Mouse (Mus musculus) layer of hippocampus, adult 2 months (tissue): ENCODE measurements around the gene Rtkn. TPM values are rescaled to one million over a fixed set of nuclear protein-coding genes. Genes with fewer than 3 reads are reported as not detected.

Experiments
- DNase-seq, 2 experiments: peaks; one replicate each; pipeline ENCODE4 v3.0.0; 2022; ENCODE audit warnings: low spot score in 2 of 2
- H3K27ac ChIP-seq: fragments of 200-600 bp; 2 replicates; pipeline ENCODE4 v1.8.1; 2022
- H3K4me3 ChIP-seq: fragments of 200-600 bp; 2 replicates; pipeline ENCODE4 v1.8.1; 2022; ENCODE audit warnings: mild to moderate bottlenecking
- CTCF ChIP-seq: fragments of 200-600 bp; conservative IDR thresholded peaks from 2 replicates; pipeline ENCODE4 v1.8.1; 2022; ENCODE audit warnings: antibody characterized with exemption, mild to moderate bottlenecking, moderate library complexity
- total RNA-seq, 2 experiments: library from RNA; stranded (reverse); gene quantifications; 2 replicates each; pipeline ENCODE4 v1.2.3; 2021

Gene Rtkn
- total RNA-seq, 2 experiments from 2014 or later, result 80.0 to 84.0 TPM

DNA sequence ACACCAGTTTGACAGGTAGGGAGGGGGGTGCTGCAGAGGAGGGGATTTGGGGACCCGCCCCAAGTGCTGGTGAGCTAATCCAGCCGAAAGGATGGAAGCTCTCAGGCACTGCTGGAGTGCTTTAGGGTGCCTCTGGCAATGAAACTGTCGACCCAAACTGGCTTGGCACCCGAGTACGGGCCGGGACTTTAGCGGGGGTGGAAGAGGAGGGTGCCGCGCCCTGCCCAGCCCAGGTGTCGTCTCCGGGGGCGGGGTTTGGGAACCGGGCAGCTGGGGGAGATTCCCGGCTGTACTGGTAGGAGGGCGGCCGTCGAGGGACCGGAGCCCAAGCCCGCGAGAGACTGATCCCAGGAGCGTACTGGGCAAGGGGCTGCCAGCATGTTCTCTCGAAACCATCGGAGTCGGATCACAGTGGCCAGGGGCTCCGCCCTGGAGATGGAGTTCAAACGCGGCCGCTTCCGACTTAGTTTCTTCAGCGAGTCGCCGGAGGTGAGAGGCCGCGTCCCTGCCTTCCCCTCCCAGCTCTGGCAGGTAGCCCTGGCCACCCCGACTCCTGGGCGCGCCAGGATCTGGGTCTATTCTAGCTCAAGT lies 403 bp downstream of the Rtkn start:
- Histone ChIP-seq H3K4me3 (peak overlapping the region; percentile 41), H3K27ac (peak overlapping the region; percentile 73; the same call in 1 of the 2 replicates)
- no peak for TF ChIP-seq CTCF
- DNase-seq, result no peak

DNA sequence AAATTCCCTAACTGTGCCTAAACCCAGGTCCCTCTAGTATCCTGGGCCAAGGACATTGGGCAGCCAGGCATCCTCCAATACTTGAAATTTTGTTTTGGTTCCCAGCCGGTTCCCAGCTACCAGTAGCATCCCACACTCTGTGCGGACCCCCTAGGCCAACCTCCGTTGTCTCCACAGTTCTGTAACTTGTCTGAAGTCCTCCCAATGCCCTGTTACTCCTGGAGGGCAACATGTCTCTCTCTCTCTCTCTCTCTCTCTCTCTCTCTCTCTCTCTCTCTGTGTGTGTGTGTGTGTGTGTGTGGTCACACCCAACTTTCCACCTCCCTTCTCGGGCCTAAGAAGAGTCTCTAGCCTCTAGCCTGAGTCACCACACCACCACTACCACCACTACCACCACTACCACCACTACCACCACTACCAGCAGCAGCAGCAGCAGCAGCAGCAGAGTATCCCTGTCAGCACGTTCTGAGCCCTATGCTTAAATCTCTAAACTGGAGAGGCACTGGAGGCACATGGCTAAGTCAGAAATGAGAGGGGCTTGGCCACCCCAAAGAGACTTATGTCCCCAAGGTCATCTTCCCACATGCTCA lies 1.1 kb downstream of the Rtkn start:
- Histone ChIP-seq H3K4me3 (peak overlapping the region; percentile 52), H3K27ac (peak overlapping the region; percentile 93)
- DNase-seq, result no peak
- no peak for TF ChIP-seq CTCF

DNA sequence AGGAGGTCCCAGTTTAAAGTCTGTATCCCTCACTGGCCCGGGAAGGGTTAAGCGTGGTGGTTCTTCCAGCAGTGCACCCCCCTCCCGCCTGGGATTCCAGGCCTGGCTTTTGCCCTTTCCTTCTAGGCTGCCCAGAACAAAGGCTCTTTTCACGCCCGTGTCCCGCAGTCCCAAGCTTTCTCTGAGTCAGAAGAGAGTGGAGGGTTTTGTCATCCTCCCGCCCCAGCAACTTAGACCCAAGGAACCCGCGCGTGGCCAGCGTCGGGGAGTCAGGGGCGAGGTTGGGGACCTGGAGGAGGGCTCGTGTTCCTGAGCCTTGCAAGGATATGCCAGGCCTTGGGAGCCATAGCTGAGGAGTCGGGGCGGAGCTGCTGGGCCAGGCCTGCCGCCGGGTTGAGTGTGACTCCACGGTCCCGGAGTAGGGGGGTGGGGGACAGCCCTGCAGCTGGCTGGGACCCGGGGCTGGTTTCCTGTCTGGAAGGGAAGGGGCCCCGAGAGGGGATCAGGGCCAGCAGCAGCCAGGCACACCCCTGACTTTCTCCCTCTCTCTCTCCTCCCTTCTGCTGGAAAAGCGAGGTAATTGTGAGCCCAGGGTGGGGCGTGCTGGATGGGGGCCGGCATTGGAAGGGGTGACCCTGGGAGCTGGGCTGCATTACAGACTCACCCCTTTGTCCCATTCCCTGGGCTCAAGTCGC lies 1.8 kb downstream of the Rtkn start:
- no peak for TF ChIP-seq CTCF
- no peak for DNase-seq

DNA sequence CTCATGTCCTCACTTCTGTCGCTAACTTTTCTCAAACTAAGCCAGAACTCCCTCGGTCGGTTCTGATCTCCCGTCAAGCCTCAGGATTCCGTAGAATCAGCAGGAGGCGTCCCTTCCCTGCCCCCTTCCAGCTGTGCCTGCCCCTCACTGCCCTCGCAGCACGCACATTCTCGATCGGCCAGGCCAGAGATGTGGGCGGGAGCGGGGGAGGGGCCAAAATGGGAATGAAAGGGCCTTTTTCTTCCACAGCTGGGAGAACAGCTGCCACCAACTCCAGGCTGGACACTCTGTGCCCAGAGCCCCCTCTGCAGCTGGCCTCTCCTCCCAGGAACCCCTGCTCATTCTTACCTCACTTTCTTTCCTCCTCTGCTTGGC lies 2.3 kb downstream of the Rtkn start:
- TF ChIP-seq CTCF, result no peak
- H3K4me3 ChIP-seq, result peak overlapping the region; percentile 52
- peak overlapping the region; percentile 93 for H3K27ac ChIP-seq
- peak; percentile 66 to 73 for DNase-seq

More for the DNA sequence above, 1.8 kb downstream of the Rtkn start:
- H3K4me3 ChIP-seq, result peak overlapping the region; percentile 52
- peak overlapping the region; percentile 93 for H3K27ac ChIP-seq

DNA sequence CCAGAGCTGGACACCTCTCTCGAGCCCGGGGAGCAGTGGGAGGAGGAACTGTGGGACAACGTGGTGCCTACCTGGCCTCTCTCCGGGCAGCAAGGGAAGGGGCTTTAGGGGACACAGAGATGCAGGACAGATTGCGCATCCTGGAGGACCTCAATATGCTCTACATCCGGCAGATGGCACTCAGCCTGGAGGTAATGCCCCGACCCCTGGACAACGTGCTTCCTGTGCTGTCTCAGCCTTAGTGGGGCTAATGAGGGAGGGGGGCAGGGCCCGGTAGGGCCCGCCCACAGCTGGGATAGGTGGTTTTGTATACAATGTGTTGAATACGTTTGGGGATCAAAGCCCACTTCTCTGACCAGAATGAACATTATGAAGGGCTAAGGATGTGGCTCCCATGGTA lies 2.8 kb downstream of the Rtkn start:
- Histone ChIP-seq H3K27ac (peak overlapping the region; percentile 93), H3K4me3 (peak overlapping the region; percentile 52)
- TF ChIP-seq CTCF, result no peak
- DNase-seq, result no peak

DNA sequence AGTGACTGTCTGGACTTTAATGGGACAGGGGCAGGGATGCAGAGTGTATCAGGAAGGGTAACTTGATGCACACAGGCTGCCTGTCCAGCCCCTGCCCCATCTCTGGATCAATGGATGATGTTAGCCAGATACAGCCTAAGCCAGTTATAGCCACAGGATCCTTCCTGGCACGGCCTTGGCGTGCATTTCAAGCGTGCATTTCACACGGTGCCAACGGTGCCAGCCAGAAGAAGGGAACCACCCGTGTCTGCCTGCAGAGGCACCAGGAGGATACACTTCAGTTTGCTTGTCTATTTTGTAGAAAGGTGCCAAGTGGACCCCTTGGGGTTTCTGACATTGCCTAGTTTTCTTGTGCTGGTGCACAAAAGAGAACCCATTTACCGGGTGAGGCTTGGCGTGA lies 4.8 kb downstream of the Rtkn start:
- TF ChIP-seq CTCF, result no peak
- Histone ChIP-seq H3K4me3 (no peak overlapping the region), H3K27ac (no peak overlapping the region; the same call in 1 of the 2 replicates)
- DNase-seq, result no peak

DNA sequence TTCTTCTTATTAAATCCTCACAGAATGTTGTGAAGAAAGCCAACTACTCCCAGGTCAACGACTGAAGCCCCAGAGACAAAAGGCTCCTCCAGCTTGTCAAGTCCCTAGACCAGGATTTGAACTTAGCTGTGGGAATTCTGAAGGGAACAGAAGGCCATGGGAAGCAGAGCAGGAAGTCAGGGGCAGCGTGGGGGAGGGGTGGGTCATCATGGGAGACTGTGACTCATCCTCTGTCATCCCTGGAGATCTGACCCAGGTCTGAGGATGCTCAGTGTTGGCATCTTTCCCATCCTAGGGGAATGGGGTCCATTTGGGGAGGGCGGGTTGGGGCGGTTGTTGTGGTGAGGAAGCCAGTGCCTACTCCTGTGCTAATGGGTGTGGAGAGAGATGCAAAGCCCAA lies 6.4 kb downstream of the Rtkn start:
- peak overlapping the region; percentile 96 for H3K27ac ChIP-seq

DNA sequence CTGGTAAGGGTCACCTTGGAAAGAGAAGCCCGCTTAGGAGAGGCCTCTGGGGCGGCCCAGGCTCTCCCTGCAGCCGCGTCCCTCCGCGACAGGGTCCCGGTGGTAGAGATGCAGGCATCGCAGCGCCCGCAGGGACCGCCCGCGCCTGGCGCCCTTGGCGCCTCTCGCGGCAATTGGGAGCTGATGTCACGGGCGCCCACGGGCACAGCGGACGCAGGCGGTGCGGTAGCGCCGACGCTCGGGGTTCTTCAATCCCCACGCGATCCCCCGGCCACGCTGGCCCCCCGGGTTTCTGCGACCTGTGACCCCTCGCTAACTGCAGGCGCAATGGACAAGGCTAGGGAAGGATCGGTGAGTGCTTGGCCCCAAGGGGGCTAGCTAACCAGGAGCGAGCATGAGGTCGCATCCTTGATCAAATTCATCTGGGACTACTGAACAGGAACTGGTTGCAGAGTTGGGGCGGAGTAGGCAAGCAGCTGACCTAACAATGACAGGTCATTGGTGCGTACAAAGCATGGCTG lies 7.0 kb downstream of the Rtkn start:
- Histone ChIP-seq H3K4me3 (peak overlapping the region; percentile 63), H3K27ac (peak overlapping the region; percentile 96)
- peak in 1 of 2 experiments; percentile 76 for DNase-seq
- TF ChIP-seq CTCF, result peak; percentile 37; the same call in 1 of the 2 replicates

More for the DNA sequence above, 6.4 kb downstream of the Rtkn start:
- no peak for TF ChIP-seq CTCF
- H3K4me3 ChIP-seq, result peak overlapping the region; percentile 63
- no peak for DNase-seq

DNA sequence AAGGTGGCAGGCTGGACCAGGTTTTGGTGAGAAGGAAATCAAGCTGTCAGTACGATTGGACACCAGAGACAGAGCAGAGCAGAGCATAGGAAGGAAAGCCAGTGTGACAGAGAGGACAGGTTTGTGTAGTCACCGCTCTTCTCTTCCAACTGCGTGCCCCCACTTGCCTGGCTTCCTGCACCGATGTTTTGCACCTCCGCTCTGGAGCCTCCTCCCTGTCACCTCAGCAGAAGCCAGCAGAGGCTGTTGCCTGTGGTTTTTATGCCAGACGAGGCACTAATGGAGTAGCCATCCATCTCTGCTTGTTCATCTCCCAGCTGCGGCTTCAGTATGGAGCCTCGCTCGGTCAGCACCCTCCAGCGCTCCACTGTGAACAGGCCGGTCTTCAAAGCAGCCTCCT lies 7.6 kb downstream of the Rtkn start:
- peak overlapping the region; percentile 63 for H3K4me3 ChIP-seq
- DNase-seq, result no peak
- H3K27ac ChIP-seq, result peak overlapping the region; percentile 96
- no peak for TF ChIP-seq CTCF

DNA sequence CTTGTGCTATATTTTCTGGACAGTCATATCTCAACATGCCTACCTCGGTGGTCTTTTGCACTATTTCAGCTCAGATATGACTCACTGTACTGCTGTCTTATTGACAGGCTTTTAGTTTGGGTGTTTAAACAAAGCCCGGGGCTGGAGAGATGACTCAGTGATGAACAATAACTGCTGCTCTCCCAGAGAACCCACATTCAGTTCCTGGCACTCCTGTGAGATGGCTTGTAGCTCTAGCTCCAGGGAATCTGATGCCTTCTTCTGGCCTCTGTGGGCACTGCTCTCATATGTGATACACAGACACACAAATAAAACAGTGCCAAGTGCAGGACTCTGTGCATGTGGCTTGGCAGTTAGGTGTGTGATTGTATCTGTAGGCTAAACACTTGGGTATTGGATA lies 9.9 kb downstream of the Rtkn start:
- DNase-seq, result no peak
- peak; percentile 42 for TF ChIP-seq CTCF
- Histone ChIP-seq H3K27ac (peak overlapping the region; percentile 58), H3K4me3 (no peak overlapping the region)

DNA sequence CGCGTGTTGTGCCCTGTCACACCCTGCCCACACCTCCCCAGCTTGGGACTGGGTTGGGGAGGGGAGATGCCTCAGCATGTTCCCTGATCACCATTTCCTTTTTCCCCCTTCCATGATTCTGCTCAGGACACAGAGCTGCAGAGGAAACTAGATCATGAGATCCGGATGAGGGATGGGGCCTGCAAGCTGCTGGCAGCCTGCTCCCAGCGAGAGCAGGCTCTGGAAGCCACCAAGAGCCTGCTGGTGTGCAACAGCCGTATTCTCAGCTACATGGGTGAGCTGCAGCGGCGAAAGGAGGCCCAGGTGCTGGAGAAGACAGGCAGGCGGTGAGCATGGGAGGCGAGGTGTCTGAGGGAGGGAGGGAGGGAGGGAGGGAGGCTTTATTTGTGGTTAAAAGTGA lies 10.5 kb downstream of the Rtkn start:
- Histone ChIP-seq H3K27ac (peak overlapping the region; percentile 58; the same call in 1 of the 2 replicates), H3K4me3 (no peak overlapping the region)
- TF ChIP-seq CTCF, result no peak
- no peak for DNase-seq

DNA sequence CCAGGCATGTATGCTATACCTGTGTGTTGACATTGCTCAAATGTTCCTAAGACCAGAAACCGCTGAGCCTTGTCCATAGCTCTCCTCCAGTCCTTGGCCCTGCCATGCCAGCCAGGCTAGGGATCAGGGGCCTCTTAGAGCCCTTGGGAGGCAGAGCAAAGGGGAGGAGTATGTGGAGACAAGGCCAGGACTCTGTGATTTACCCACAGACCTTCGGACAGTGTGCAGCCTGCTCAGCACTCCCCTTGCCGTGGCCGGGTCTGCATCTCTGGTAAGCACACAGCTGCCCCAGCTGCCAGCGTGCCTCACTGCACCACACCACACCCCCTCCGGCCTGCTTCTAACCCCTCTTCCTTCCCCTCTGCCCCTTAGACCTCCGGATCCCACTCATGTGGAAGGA lies 12.0 kb downstream of the Rtkn start:
- Histone ChIP-seq H3K4me3 (no peak overlapping the region), H3K27ac (0 out of 2 replicates have a peak overlapping the region, but pooled peaks have one; percentile 58)
- DNase-seq, result no peak
- no peak for TF ChIP-seq CTCF

DNA sequence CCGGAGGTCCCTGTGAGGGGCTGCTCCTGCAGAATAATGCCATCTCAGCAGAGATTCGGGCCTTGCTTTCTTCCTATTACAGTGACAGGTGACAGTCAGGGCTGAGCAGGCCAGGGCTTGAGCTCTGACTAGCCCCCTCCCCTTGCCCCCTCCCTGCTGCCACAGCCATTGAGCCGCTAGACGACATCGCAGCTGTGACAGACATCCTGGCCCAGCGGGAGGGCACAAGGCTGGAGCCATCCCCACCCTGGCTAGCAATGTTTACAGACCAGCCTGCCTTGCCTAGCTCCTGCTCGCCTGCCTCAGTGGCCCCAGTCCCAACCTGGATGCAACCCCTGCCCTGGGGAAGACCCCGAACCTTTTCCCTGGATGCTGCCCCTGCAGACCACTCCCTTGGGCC lies 16.5 kb downstream of the Rtkn start:
- no peak overlapping the region for H3K4me3 ChIP-seq
- no peak for DNase-seq

More for the DNA sequence above, 16.5 kb downstream of the Rtkn start:
- no peak for TF ChIP-seq CTCF
- H3K27ac ChIP-seq, result no peak overlapping the region
